Mouse (Mus musculus) cerebellum, adult 9-11 months (tissue): Measurements from ENCODE around the gene Dazl.
"Not testable (repeated sequence)": the region's sequence is repeated elsewhere in the genome, so short reads cannot be mapped to it uniquely, and the experiment has no call there.

Source experiments
- DNase-seq: peaks from one replicate; pipeline ENCODE4 v3.0.0; 2022

The Dazl gene

GRCm38 (mm10) chr17:50284845-50285244 is 8.6 kb downstream of the Dazl start:
- no peak for DNase-seq

DNA sequence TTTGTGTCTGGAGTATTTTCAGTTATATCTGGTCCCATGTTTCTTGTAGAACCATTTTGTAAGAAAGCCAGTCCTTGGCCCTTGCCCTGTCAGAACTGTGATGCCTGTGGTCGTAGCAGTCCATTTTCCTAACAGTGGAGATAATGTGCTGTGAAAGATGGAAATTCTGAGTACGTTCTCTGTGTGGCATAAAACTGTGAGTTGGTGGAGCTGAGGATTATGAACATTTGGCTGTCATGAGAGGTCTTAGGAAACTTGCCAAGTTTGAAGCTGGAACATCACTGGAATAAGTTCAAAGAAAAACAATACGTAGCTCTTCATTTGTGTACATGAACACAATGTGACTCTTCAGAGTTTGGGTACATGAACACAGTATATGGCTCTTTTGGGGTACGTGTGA is 31.8 kb downstream of the Dazl start:
- DNase-seq = not testable (repeated sequence)

DNA sequence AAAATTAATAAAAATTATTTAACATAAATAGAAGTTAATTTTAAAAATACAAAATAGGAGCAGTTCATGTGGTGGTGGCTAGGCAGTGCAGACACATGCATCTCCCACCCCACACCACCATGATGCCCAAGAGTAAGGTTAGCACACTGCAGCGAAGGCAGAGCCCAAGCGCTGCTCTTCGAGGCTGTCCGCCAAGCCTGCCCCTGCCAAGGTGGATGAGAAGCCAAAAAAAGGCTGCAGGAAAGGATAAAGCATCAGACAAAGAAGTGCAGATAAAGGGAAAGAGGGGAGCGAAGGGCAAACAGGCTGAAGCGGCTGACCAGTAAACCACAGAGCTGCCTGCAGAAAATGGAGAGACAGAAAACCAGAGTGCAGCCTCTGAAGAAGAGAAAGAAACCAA is 32.6 kb downstream of the Dazl start:
- DNase-seq = no peak

- DNase-seq = no peak
These were observed 46.8 kb downstream of the Dazl start for GRCm38 (mm10) chr17:50246605-50247004.

DNA sequence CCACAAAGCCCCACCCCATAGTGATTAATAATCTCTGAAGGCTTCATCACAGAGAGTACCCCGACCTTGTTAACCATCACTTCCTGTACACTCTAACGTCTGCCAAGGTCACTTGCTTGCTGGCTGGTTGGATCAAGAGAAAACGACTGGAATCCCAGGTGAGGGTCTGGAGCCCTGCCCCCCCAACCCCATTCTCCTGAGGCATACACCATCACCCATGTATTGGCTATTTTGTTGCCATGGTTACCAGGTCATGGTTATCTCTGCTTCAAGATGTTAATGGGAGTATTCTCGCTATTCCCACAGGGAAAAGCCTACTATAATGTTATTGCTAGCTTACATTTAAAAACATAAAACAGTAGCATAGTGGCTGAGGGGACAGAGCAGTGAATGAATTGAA is 48.8 kb downstream of the Dazl start:
- DNase-seq = no peak

- DNase-seq = no peak
These were observed 50.1 kb downstream of the Dazl start for GRCm38 (mm10) chr17:50243326-50243725.

GRCm38 (mm10) chr17:50237818-50238610 is 55.4 kb downstream of the Dazl start:
- peak; percentile 12 for DNase-seq

DNA sequence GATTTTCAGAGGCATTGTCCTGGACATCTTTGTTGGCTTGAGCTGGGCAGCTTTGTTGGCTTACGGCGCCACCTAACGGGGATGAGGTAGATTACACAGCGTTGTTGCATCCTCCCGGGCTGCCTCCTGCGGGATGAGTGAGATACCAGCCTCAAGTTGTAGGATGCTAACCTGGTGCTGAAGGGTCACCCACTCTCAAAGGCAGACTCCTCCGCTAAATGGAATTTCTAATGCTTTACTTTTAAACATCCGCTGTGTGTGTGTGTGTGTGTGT is 56.1 kb downstream of the Dazl start:
- peak; percentile 78 for DNase-seq

DNA sequence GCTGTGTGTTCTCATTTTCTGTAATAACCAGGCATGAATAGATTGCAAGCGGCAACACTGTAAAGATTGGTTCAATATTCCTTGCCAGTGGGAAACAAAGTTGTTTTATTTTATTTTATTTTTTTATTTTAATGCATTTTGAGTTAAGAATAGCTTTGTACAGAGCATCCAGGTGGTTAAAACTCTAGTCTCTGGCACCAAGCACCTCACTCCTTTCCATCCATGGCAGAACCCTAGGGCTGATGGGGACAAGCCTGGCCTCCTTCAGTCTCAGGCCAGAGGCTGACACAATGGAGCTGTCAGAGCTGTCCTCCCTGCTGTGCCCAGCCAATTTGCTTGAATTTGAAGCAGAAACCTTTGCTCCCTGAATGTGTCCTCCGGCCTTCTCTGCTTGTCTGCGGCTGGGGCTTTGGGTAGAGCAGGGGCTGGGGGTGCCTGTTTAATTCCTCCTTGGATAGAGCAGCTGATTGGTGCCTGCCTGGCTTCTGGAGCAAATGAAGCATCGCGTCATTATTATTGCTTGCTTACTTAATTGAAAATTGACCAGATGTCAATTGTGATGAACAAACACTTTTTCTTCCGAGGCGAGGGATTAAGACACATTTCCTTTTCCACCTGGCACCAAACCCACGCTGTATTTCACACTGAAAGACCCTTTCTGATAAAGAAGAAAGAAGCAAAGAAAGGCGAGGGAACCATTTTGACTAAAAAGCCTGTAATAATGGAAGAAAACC is 56.6 kb downstream of the Dazl start:
- peak; percentile 28 for DNase-seq

- no peak for DNase-seq
These were observed 57.3 kb downstream of the Dazl start for GRCm38 (mm10) chr17:50235943-50236701.

GRCm38 (mm10) chr17:50233956-50234355 is 59.5 kb downstream of the Dazl start:
- DNase-seq = no peak

- no peak for DNase-seq
These were observed 60.6 kb downstream of the Dazl start for GRCm38 (mm10) chr17:50232821-50233220.

GRCm38 (mm10) chr17:50231206-50231605 is 62.2 kb downstream of the Dazl start:
- DNase-seq = no peak

DNA sequence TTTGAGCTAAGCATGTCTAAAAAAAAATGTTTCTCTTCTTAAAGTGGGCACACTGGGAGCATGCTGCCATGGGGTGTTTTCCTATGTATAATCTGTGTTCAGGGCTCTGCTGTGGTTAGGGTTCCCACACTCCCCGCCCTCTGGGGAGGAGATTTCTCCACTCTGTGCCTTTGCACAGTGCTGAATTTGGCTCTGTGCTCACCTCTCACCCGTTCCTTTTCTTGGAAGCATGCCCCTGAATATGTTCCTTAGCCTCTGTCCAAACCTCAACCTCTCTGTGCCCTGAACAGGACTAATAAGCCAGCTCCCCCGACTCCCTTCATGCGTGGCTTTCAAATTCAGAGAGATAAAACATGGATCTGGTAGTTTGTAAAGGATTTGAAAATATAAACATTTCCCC is 63.9 kb downstream of the Dazl start:
- DNase-seq = no peak
